Comparison of ENCODE assay signal across 19 mouse cellular contexts in the genomic region with DNA sequence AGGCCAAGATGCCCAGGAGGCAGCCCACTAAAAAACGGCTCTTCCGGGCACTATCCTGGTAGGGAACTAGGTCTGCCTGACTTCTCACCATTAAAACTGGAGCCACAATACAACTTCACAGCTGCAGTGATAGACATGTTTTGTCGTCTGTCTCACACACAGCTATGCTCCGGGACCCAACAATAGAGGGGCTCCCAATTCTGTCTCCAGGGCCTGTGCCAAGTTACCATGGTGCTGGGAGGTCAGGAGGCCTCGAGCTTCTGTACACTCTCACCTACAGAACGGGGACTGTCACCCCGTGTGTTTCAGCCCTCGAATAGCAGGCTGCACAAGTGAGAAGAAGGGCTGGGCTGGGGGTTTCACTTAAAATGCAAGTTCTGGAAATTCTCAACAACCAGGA. TPM values are rescaled to one million over a fixed set of nuclear protein-coding genes. Genes with fewer than 3 reads are reported as not detected.
DNase-seq lines count a peak whose midpoint lies in the region; ATAC-seq and TF ChIP-seq lines count a peak whose summit lies in the region.
"Had no signal": no experiment of that assay in that cellular context is flagged by ENCODE, and none has a peak within 500 bp of the region (broad histone marks: within the 10 kb centered on the region; RNA-seq: fewer than 3 reads in every experiment).

No protein-coding gene starts in this region.

- no peak for TF ChIP-seq POLR2A in brain, embryonic 14.5 days (IDR thresholded peaks at IDR 0.05; ENCODE audit: borderline replicate concordance, extremely low read depth, insufficient read depth, insufficient read length, poor library complexity, severe bottlenecking)

- no peak overlapping the region for H3K9ac ChIP-seq in forebrain, embryonic 15.5 days (replicated peaks)
- no peak overlapping the region for H3K9ac ChIP-seq in forebrain, embryonic 11.5 days (ENCODE audit: low read length)
- H3K9ac ChIP-seq in forebrain, postnatal 0 days = no peak overlapping the region
- no peak overlapping the region for H3K9ac ChIP-seq in heart, embryonic 11.5 days (ENCODE audit: low read depth, low read length)
- no peak overlapping the region for H3K9ac ChIP-seq in liver, embryonic 12.5 days
- H3K9ac ChIP-seq: heart, embryonic 13.5 days had no signal

- DNase-seq in forebrain, embryonic 11.5 days (ENCODE audit: low spot score) = no peak
- DNase-seq in layer of hippocampus, adult 2 months (ENCODE audit: low spot score in 2 of 2) = no peak
- DNase-seq in layer of hippocampus, adult 11-12 months (ENCODE audit: low spot score) = no peak
- DNase-seq in brain, embryonic 14.5 days (ENCODE audit: low read depth) = peak; percentile 46
- no peak for DNase-seq in forebrain, postnatal 0 days
- DNase-seq: adrenal gland, postnatal 14 days; cerebellum, adult 2 months; gastrocnemius, postnatal 25 days; heart, postnatal 36 days; kidney, adult 2 months had no signal

- no peak overlapping the region for H3K4me3 ChIP-seq in forebrain, embryonic 15.5 days
- H3K4me3 ChIP-seq in forebrain, embryonic 11.5 days (ENCODE audit: low read depth, low read length) = no peak overlapping the region
- H3K4me3 ChIP-seq in layer of hippocampus, adult 2 months = no peak overlapping the region
- H3K4me3 ChIP-seq in forebrain, postnatal 0 days (ENCODE audit: low read depth, low read length) = no peak overlapping the region
- H3K4me3 ChIP-seq in heart, embryonic 11.5 days (ENCODE audit: low read depth, low read length) = no peak overlapping the region
- H3K4me3 ChIP-seq in liver, embryonic 12.5 days = no peak overlapping the region
- H3K4me3 ChIP-seq: embryonic facial prominence, embryonic 10.5 days; heart, embryonic 13.5 days had no signal

- H3K4me1 ChIP-seq in forebrain, embryonic 15.5 days = peaks cover 1% of the 10 kb centered on the region; the same call in 1 of the 2 replicates
- no peaks in the 10 kb centered on the region for H3K4me1 ChIP-seq in forebrain, embryonic 11.5 days (replicated peaks; ENCODE audit: control insufficient read depth, insufficient read depth, low read length)
- no peaks in the 10 kb centered on the region for H3K4me1 ChIP-seq in forebrain, postnatal 0 days (ENCODE audit: insufficient read depth)
- peaks cover 5% of the 10 kb centered on the region for H3K4me1 ChIP-seq in heart, embryonic 11.5 days (ENCODE audit: control insufficient read depth, insufficient read depth, low read length)
- H3K4me1 ChIP-seq in liver, embryonic 12.5 days = peaks cover 4% of the 10 kb centered on the region; the same call in 1 of the 2 replicates
- H3K4me1 ChIP-seq: embryonic facial prominence, embryonic 10.5 days had no signal

- H3K4me2 ChIP-seq in forebrain, embryonic 15.5 days (replicated peaks) = no peak overlapping the region
- no peak overlapping the region for H3K4me2 ChIP-seq in forebrain, embryonic 11.5 days (ENCODE audit: low read depth, low read length, severe bottlenecking)
- H3K4me2 ChIP-seq in forebrain, postnatal 0 days (ENCODE audit: low read depth) = no peak overlapping the region
- no peak overlapping the region for H3K4me2 ChIP-seq in heart, embryonic 11.5 days
- no peak overlapping the region for H3K4me2 ChIP-seq in liver, embryonic 12.5 days
- H3K4me2 ChIP-seq: heart, embryonic 13.5 days had no signal

- H3K27ac ChIP-seq in forebrain, embryonic 15.5 days (replicated peaks) = 0 out of 2 replicates have a peak overlapping the region, but pooled peaks have one; percentile 0
- H3K27ac ChIP-seq in forebrain, embryonic 11.5 days (ENCODE audit: low read depth, low read length) = no peak overlapping the region
- H3K27ac ChIP-seq in layer of hippocampus, adult 2 months = peak overlapping the region; percentile 33; the same call in 1 of the 2 replicates
- no peak overlapping the region for H3K27ac ChIP-seq in forebrain, postnatal 0 days (ENCODE audit: low read depth, low read length)
- no peak overlapping the region for H3K27ac ChIP-seq in heart, embryonic 11.5 days (ENCODE audit: low read depth, low read length)
- H3K27ac ChIP-seq in liver, embryonic 12.5 days = no peak overlapping the region
- H3K27ac ChIP-seq: embryonic facial prominence, embryonic 10.5 days; heart, embryonic 13.5 days had no signal

- 50% methylated on average over 8 of the region's 8 CpGs for WGBS in forebrain, embryonic 15.5 days
- WGBS in forebrain, embryonic 11.5 days = 90% methylated on average over 8 of the region's 8 CpGs
- WGBS in forebrain, postnatal 0 days = 38% methylated on average over 8 of the region's 8 CpGs
- WGBS in heart, embryonic 11.5 days (ENCODE audit: insufficient replicate concordance) = 90% methylated on average over 8 of the region's 8 CpGs
- 85% methylated on average over 8 of the region's 8 CpGs for WGBS in liver, embryonic 12.5 days (ENCODE audit: insufficient replicate concordance)

- no peaks in the 10 kb centered on the region for H3K27me3 ChIP-seq in forebrain, embryonic 15.5 days
- H3K27me3 ChIP-seq in forebrain, embryonic 11.5 days (ENCODE audit: control insufficient read depth, insufficient read depth, low read length) = no peaks in the 10 kb centered on the region
- H3K27me3 ChIP-seq in forebrain, postnatal 0 days (ENCODE audit: insufficient read depth, low read length) = no peaks in the 10 kb centered on the region
- H3K27me3 ChIP-seq in heart, embryonic 11.5 days (ENCODE audit: control insufficient read depth, insufficient read depth, low read length) = no peaks in the 10 kb centered on the region
- H3K27me3 ChIP-seq in liver, embryonic 12.5 days (replicated peaks) = no peaks in the 10 kb centered on the region
- H3K27me3 ChIP-seq: CH12.LX; heart, embryonic 13.5 days; Patski had no signal

- no peak for TF ChIP-seq CTCF in layer of hippocampus, adult 2 months (conservative IDR thresholded peaks at IDR 0.05)
- TF ChIP-seq CTCF in brain, embryonic 14.5 days (IDR thresholded peaks at IDR 0.05; ENCODE audit: borderline replicate concordance, extremely low read depth, insufficient read depth, insufficient read length) = no peak
- no peak for TF ChIP-seq CTCF in forebrain, postnatal 0 days (IDR thresholded peaks at IDR 0.05; ENCODE audit: low read depth)

- ATAC-seq in forebrain, embryonic 15.5 days (replicated peaks) = peak; percentile 64
- ATAC-seq in forebrain, embryonic 11.5 days (replicated peaks; ENCODE audit: low FRiP score) = no peak
- ATAC-seq in forebrain, postnatal 0 days = peak; percentile 25; the same call in 1 of the 2 replicates
- ATAC-seq in heart, embryonic 11.5 days (replicated peaks; ENCODE audit: insufficient number of reproducible peaks, low FRiP score, low TSS enrichment) = no peak
- ATAC-seq in liver, embryonic 12.5 days = no peak
- ATAC-seq: activated CD4-positive, CD25-positive, alpha-beta regulatory T cell, adult 4 months; intestine, embryonic 16.5 days; Patski had no signal

- no peaks in the 10 kb centered on the region for H3K9me3 ChIP-seq in forebrain, embryonic 15.5 days
- H3K9me3 ChIP-seq in forebrain, embryonic 11.5 days (ENCODE audit: control insufficient read depth, low read length) = no peaks in the 10 kb centered on the region
- H3K9me3 ChIP-seq in forebrain, postnatal 0 days (ENCODE audit: low read length) = no peaks in the 10 kb centered on the region
- H3K9me3 ChIP-seq in heart, embryonic 11.5 days (replicated peaks; ENCODE audit: control insufficient read depth, low read length) = no peaks in the 10 kb centered on the region
- H3K9me3 ChIP-seq in liver, embryonic 12.5 days (replicated peaks) = no peaks in the 10 kb centered on the region
- H3K9me3 ChIP-seq: embryonic facial prominence, embryonic 10.5 days; heart, embryonic 13.5 days had no signal

- peaks cover 87% of the 10 kb centered on the region for H3K36me3 ChIP-seq in forebrain, embryonic 15.5 days
- H3K36me3 ChIP-seq in forebrain, embryonic 11.5 days (ENCODE audit: control insufficient read depth, insufficient read depth, low read length) = peaks cover 17% of the 10 kb centered on the region; the same call in 1 of the 2 replicates
- peaks cover 98% of the 10 kb centered on the region for H3K36me3 ChIP-seq in forebrain, postnatal 0 days (ENCODE audit: insufficient read depth)
- peaks cover 84% of the 10 kb centered on the region for H3K36me3 ChIP-seq in heart, embryonic 11.5 days (ENCODE audit: control insufficient read depth, insufficient read depth, low read length)
- peaks cover 100% of the 10 kb centered on the region for H3K36me3 ChIP-seq in liver, embryonic 12.5 days

RNA-seq across cellular contexts. Expression of gene Wdr1, which starts 24.5 kb away (rescaled TPM):
- 162 and 176 TPM in 2 replicates for polyA plus RNA-seq in forebrain, embryonic 15.5 days (2015; fragmentation: Nextera tagmentation; extraction: Ambion mirVana)
- polyA plus RNA-seq in forebrain, embryonic 11.5 days (2014; fragmentation: Nextera tagmentation; extraction: Ambion mirVana) = 157 and 174 TPM in 2 replicates
- 100 to 1,000 TPM; 203 to 212 TPM for total RNA-seq in layer of hippocampus, adult 2 months (2021)
- polyA plus RNA-seq in brain, embryonic 14.5 days (2012; rRNA removed) = 116 and 141 TPM in 2 replicates
- 230 and 256 TPM in 2 replicates for total RNA-seq in forebrain, postnatal 0 days (2014; rRNA removed)
- polyA plus RNA-seq in forebrain, postnatal 0 days (2015; fragmentation: Nextera tagmentation; extraction: Ambion mirVana) = 156 and 192 TPM in 2 replicates
- polyA plus RNA-seq in heart, embryonic 11.5 days (2014; fragmentation: Nextera tagmentation; extraction: Ambion mirVana) = 244 and 288 TPM in 2 replicates
- polyA plus RNA-seq in liver, embryonic 12.5 days (2016; fragmentation: Nextera tagmentation; extraction: Ambion mirVana) = 122 and 131 TPM in 2 replicates

RNA-seq across cellular contexts. Expression of gene Slc2a9, which starts 35.6 kb away (rescaled TPM):
- polyA plus RNA-seq in forebrain, embryonic 15.5 days (2015; fragmentation: Nextera tagmentation; extraction: Ambion mirVana) = 0.15 and 0.49 TPM in 2 replicates
- polyA plus RNA-seq in forebrain, embryonic 11.5 days (2014; fragmentation: Nextera tagmentation; extraction: Ambion mirVana) = 0.37 TPM in 1 of 2 replicates, not detected in the other
- total RNA-seq in layer of hippocampus, adult 2 months (2021) = 1 to 10 TPM; 3.2 to 4.2 TPM
- 0.28 and 0.81 TPM in 2 replicates for polyA plus RNA-seq in brain, embryonic 14.5 days (2012; rRNA removed)
- total RNA-seq in forebrain, postnatal 0 days (2014; rRNA removed) = 2.2 and 5.0 TPM in 2 replicates
- 0.36 and 0.81 TPM in 2 replicates for polyA plus RNA-seq in forebrain, postnatal 0 days (2015; fragmentation: Nextera tagmentation; extraction: Ambion mirVana)
- 0.19 and 0.49 TPM in 2 replicates for polyA plus RNA-seq in heart, embryonic 11.5 days (2014; fragmentation: Nextera tagmentation; extraction: Ambion mirVana)
- 0.60 and 1.2 TPM in 2 replicates for polyA plus RNA-seq in liver, embryonic 12.5 days (2016; fragmentation: Nextera tagmentation; extraction: Ambion mirVana)

Comparison
In these comparisons a context has a peak if more than half of its experiments do, and no peak if none do; other contexts are left out.
1. ATAC-seq: peak in forebrain, embryonic 15.5 days (single experiment) and forebrain, postnatal 0 days (single experiment); none in forebrain, embryonic 11.5 days (single experiment), heart, embryonic 11.5 days (single experiment) and liver, embryonic 12.5 days (single experiment).
2. H3K27ac ChIP-seq: peak in forebrain, embryonic 15.5 days (single experiment) and layer of hippocampus, adult 2 months (single experiment); none in forebrain, embryonic 11.5 days (single experiment), forebrain, postnatal 0 days (single experiment), heart, embryonic 11.5 days (single experiment) and liver, embryonic 12.5 days (single experiment).